Mouse (Mus musculus): ENCODE results near the gene Tph1.
"Not testable (repeated sequence)": the region's sequence is repeated elsewhere in the genome, so short reads cannot be mapped to it uniquely, and the experiment has no call there.

Gene Tph1

DNA sequence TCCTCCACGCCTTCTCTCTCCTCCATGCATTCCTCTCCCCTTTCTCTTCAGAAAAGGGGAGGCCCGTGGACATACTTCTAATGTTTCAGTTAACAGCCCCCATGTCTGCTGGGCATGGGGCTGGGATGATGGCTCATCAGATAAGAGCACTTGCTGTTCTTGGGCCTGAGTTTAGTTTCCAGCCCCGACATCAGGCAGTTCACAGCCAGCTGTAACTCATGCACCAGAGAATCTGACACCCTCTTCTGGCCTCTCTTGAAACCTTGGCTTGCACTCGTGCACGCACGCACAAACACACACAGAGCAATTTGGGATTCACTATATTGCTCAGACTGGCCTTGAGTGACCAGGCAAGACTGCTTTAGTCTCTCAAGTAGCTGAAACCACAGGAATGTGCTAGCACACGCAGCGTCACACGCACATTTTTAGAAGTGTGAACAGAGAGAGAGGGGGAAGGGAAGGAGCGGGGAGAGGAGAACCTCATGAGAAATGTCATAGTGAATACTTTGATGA lies at the start of gene Tph1:
Gene Tph1 (minus strand): TSS at position 378 of the 513 bp plus-strand sequence.
- no peak for DNase-seq (ENCODE audit: low read depth, low spot score)

DNA sequence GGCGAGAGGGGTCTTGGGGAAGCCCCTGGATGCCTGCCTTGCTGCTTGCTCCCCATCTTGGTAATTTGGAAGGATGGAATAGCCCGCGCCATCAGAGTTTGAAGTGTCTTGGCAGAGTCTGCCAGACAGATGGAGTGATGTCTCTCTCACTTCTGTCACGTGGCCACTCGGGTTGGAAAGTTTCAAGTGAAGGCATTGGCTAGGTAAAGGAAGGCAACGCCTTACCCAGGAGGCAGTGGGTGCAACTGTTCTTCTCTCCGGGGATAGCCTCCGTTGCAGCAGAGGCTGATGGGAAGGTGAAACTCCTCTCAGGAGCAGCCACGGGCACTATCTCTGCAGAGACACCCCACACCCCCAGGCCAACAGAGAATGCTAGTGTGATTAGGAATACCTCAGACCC lies 48.1 kb upstream of the Tph1 start:
- no peak for DNase-seq (ENCODE audit: low read depth, low spot score)

DNA sequence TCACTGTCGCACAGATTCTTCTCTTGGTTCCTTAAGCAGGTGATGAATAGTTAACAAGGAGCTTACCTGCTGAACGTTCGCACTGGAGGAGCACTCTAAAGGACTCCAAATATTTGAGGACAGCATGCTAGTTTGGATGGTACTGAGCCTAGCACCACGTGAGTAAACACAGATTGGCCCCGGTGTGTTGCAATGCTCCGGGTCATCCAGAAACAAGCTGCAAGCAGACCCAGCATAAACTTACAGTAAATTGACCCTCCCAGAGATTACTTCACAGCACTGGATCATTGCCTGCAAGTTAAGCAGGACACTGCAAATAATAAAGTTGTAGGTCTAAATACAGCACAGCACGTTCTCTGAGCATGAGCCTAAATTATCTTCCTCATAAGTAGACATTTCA lies 47.2 kb upstream of the Tph1 start:
- no peak for DNase-seq (ENCODE audit: low read depth, low spot score)

DNA sequence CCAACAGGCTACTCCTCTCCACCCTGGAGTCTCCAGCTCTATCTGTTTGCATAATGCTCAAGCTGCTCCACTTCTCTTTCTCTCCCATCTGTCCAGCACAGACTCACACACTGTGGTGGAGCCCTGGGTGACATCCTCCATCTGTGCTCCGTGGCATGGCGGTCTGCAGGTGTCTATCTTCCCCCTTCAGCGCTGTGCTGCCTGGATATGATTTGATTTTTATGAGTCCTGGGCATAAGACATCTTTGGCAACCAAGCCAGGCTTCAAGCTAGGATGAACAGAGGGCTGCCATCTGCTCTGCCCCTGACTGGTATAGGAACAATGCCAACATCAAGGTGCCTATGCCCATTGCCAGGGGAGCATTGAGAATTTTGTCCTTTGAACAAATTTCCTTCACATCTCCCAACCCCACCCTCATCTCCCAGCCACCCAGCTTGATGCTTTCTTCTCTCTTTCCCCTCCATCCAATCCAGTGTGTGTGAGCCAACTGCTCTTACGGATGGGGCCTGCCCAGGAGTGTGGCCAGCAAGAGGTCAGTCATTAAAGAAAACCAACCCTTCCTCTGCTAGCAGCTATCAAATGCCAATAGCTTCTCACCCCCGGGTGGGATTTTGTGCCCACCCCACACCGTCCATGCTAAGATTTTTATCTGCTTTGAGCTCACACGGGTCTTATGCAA lies 46.4 kb upstream of the Tph1 start:
- DNase-seq (ENCODE audit: low read depth, low spot score), result no peak

DNA sequence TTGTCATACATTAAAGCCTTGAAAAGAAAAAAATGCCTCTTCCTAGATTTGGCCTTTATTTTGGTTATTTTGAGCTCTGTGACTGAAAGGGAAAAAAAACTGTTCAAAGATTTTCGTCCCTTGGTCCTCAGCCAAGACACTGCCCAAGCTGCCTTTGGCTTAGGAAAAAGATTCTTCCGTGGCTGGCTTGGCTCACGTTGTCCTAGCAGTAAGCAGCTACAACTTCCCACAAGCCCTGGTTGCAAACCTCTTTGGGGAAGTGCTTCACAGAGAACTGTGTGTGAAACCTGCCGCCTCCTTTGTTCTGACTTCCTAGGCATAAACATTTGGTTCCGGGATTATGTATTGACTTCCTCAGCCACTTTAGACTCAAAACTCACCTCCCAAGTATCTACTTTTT lies 44.6 kb upstream of the Tph1 start:
- no peak for DNase-seq (ENCODE audit: low read depth, low spot score)

DNA sequence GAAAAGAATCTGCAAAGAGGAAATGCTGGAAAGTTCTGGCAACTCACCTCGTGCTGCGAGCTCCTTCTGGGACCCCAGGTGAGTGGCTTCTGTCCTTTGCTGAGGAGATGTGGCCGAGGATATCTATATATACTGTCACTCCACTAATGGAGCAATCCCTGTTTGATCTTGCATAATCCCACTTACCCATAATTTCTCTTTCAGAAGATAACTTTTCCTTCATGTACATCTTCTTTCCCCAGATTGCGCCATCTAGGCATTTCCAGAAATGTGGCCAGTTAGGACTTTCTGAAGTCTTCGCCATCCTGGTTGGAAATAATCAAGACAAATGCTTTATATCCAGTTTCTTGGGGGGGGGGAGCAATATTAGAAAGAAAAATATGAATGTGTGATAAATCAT lies 43.3 kb upstream of the Tph1 start, which contains the start of gene Saa3:
Gene Saa3 (minus strand): TSS at position 101 of the 400 bp plus-strand sequence.
- no peak for DNase-seq (ENCODE audit: low read depth, low spot score)

DNA sequence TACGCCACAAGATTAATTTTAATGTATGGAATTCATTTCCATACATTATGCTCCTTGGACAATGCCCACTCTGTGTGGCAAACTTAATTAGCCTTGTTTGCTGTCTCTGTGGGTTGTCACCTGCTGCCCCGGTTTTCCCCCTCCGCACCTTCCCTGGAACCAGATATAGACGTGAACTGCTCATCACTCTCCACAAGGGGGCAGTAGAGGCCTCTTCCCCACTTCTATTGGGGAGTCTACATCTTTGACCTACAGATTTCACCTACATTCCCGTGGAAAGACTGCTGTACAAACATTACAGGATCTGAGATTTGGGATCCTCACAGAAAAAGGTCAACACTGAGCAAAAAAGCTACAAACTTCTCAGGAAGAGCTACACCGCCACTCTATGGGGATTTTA lies 42.2 kb upstream of the Tph1 start:
- no peak for DNase-seq (ENCODE audit: low read depth, low spot score)

DNA sequence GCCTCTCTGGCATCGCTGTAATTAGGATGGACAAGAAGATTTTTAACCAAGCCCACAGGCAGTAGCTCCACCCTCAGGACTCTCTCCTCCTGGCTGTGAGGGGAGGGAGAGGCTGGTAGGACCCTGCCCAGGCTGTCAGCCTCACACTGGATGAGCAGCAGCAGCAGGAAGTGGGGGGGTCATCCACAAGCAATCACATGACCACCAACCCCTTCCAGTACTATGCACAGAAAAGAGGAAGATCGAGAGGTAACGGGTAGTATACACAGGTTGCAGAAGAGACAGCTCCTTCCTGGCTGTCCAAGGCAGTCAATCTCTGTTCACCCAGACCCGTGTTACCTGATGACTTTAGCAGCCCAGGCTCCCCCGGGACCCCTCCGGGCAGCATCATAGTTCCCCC lies 39.9 kb upstream of the Tph1 start:
- DNase-seq (ENCODE audit: low read depth, low spot score), result no peak

DNA sequence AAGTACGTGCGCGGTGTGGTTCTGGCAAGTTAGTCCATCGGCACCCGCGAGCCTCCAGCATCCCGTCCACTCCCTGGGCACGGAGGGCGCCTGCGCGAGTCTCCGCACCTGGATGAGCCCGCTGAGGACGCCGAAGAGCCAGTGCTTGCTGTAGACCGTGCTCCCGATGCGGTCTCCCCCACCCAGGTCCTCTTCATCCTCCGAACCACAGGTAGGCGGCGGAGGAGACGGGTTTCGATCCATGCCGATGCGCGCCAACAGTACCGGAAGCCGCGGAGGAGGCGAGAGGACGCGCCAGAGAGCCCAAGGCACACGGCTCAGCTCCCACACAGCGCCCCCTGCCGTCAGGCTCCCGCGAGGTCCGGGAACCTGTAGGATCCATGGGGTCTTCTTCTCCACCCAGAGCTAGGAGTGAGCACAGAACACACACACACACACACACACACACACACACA lies 38.1 kb upstream of the Tph1 start, which contains the start of gene Saal1:
Gene Saal1 (minus strand): TSS at position 291 of the 455 bp plus-strand sequence.
- DNase-seq (ENCODE audit: low read depth, low spot score), result peak; percentile 86

DNA sequence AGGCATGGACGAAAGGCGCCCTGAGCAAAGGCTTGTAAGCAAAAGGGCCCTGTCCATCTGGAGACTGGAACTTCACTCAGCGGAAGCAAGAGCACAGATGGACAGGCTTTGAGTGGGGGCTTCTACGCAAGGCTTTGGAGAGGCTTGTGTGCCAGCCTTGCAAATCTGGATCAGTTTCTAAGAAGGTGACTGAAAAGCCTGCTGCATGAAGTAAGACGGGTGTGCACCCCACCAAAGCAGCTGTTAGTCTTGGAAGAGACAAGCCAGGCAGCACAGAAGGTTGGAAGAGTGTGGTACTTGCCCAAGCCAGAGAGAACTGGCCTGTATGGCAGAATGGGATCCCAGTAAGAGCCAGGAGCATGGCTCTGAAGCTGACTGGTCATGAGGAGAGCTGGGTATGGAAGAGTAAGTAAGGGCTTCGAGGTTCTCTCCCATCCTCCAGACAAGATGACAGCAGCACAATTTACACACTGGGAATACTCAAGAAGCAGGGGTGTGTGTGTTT lies 28.2 kb upstream of the Tph1 start:
- DNase-seq (ENCODE audit: low read depth, low spot score), result no peak

DNA sequence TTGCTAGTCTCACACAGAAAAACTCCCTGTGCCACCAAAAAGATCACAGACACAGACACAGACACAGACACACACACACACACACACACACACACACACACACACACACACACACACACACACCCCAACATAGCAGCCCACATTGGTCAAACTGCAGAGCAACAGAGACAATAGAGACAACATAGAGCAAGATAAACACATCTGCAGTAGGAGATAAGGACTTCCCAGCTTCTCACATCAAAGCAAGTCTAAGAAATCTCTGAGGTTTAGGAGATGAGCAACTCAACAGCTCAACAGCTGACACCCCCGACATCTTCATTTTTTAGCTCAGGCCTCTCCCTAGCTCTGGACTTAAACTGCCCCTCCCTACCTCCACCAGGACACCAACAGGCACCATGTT lies 24.4 kb upstream of the Tph1 start:
- no peak for DNase-seq (ENCODE audit: low read depth, low spot score)

DNA sequence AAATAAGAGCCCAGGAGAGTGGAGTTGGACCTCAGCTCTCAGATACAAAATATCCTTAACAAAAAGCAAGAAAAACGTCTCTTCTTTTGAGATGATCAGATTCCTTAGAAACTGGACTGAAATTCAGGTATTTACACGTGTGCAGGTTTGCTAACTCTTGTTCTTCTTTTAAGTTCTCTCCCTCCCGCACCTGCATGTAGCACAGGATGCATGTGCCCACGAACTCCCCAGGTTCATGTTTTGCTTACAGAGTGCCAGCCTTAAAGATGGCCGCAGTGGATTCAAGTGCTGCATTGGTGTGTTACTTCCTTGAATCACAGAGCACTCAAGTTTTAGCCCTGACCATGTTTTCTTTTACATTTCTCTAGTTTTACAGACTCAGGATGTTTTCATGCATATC lies 14.5 kb upstream of the Tph1 start:
- no peak for DNase-seq (ENCODE audit: low read depth, low spot score)

DNA sequence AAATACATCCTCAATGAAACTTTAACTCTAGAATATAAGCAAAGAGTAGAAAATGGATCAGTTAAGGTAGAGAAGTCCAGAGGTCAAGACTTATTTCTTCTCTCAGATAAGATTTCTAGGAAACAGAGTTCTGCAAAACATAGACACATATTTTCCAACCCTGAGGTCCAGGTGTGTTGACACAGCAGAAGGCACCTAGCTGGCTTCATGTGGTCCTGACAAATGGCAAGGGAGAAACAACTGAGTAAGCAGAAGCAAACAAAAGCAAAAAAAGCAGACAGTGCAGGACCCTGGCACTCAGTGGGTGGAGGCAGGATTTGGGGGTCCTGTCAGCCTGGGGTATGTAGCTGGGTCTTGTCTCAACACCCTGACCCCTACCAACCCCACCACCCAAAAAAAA lies 8.4 kb upstream of the Tph1 start:
- no peak for DNase-seq (ENCODE audit: low read depth, low spot score)

DNA sequence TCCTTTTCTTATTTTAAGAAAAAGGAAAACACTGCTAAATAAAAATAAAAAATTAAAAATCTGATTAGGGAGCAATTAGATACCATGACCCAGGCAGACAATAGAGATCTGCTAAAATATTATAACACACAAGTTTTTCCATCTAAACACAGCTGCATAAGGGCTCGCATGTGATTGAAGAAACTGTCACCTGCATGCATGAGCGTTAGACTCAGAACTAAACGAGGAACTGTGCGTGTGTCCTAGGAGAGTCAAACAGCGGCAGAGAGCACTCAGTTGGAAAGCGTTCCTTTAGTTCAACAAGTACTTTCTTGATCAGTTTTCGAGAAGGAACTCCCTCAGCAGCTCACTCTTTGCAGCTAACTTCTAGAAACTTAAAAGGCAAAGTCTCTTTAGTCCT lies 6.7 kb upstream of the Tph1 start:
- not testable (repeated sequence) for DNase-seq (ENCODE audit: low read depth, low spot score)

DNA sequence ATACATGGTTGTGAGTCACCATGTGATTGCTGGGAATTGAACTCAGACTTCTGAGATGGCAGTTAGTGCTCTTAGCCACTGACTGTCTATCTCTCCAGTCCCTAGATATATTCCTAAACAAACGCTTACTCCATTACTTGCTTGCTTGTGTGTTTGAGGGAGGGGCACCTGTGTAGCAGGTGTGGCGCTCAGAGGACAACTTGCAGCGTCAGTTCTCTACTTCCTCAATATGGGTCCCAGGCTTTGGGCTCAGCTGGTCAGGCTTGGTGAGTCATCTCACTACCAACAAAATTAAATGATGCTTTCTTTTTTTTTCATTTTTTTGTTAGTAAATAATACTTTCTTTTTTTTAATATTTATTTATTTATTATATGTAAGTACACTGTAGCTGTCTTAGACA lies 6.1 kb upstream of the Tph1 start:
- DNase-seq (ENCODE audit: low read depth, low spot score), result no peak

DNA sequence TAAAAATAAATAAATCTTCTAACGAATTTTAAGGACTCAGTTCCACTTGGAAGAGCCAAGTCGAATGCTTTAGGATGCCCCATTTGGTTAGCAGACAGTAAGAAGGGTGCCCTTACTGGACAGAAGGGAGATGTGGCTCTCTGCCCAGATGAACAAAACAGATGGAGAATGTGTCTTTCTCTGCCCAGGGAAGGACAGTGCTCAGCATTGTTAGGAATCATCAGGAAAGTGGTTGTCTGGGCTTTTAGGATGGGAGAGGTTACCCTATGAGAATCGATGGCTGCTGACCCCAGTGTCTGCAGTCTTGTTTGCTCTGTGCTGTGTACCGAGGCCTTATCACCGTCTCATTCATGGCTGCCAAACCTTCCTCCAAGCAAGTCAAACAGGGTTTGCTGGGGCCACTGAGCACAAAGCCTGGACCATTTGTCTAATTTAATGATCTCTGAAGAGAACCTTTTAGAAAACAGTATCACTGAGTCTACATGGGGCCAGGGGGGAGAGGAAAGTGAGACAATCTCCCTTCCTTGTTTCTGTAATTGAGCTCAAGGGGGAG lies 4.5 kb upstream of the Tph1 start:
- DNase-seq (ENCODE audit: low read depth, low spot score), result no peak

DNA sequence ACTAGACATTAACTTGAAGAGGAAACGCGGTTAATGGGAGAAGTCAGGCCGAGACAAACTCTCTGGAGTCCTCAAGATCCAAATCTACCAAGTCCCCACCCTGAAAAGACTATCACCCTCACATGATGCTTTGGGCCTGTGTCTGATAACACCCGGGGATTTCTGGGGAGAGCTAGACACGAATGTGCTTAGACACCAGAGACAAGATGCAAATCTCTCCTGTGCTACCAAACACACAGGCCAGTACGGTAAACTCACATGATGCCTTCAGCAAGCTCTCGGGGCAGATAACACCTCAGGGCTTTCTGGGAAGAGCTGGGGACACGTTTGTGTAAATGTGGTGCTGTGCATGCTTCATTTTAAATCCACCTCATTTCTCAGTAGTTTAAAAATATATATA lies 3.5 kb upstream of the Tph1 start:
- DNase-seq (ENCODE audit: low read depth, low spot score), result no peak

DNA sequence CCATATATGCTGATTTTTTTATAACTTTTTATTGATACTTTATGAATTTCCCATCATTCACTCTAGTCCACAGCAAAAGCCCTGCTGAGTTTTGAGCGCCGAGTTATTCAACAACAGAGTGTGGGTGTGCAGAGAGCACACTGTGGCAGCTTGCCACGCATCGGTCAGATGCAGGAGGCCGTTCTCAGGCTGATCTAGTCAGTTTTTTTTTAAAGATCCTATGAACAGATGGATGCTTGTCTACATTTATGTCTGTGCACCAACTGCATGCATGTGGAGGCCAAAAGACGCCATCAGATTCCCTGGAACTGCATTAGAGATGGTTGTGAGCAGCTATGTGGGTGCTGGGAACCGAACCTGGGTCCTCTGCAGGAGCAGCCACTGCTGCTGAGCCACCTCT lies 2.7 kb upstream of the Tph1 start:
- DNase-seq (ENCODE audit: low read depth, low spot score), result no peak

DNA sequence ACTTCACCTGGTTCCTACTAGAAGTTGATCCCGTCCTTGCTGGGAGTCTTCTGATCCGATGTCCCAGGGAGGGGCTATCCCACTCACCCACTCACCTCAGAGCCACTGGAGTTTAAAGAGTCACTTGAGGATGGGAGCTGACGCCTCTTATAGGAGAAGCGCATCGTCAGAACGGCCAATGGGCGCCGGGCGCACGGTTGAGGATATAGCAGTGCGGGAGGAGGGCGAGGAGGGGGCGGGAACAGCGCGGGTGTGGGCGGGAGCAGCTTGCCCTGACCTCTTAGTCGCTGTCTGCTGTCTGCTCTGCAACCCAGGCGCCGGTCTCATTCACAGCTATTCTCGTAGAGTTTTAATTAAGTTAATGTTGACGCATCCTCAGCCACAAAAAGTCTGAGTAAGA lies 5.1 kb downstream of the Tph1 start:
- DNase-seq (ENCODE audit: low read depth, low spot score), result no peak

DNA sequence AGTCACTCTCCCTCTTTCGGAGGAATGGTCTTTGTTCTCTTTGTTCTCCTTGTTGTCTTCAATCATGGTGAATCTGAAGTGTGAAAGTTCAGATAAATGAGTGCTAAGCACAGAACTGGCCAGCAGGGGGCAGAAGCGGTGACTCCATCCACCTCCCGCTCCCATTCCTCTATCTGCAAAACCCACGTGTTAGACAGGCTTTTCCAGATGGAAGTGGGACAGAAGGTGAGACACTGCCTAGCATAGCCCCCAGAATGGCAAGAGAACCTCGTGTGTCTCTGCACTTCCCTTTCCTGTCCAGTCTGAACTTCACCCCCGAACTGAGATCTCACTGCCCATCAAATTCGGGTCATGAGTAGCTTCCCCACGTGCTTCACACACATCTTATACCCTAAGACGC lies 7.1 kb downstream of the Tph1 start:
- DNase-seq (ENCODE audit: low read depth, low spot score), result no peak

DNA sequence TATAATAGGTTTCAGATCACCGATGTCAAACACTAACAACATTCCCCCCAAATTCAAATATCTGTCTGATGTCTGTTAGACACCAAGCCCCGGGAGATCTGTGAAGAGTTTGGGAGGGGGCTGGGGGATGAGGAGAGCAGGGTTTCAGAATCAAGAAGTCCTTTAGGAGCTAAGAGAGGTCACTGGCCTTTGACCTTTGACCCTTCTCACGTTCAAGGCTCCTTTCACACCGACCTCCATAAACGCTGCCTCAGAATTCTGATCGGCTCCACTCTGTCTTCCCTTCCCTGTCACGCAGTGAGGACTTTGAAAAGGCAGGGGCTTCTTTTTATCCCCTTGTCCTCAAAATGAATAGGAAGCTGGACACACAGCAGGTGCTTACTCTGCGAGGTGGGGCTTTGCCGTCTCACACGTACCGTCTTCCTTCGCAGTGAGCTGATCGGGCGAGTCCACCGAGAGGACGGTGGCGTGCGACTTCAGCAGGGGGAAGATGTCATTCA lies 10.7 kb downstream of the Tph1 start:
- no peak for DNase-seq (ENCODE audit: low read depth, low spot score)

DNA sequence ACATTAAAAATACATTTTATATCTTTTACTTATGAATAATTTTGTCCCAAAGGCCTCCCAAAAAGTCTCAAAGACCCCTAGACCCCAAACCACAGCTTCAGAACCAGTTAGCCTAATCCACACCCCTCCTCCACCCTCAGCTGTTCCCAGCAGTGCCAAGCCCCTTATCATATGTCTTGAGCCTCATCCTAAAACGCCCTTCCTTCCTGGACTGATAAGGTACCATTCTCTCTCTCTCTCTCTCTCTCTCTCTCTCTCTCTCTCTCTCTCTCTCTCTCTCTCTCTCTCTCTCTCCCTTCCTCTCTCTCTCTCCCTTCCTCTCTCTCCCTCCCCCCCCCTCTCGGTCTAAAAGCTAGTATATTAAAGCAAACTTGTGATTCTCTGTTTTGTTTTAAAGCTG lies 20.1 kb downstream of the Tph1 start:
- DNase-seq (ENCODE audit: low read depth, low spot score), result no peak

DNA sequence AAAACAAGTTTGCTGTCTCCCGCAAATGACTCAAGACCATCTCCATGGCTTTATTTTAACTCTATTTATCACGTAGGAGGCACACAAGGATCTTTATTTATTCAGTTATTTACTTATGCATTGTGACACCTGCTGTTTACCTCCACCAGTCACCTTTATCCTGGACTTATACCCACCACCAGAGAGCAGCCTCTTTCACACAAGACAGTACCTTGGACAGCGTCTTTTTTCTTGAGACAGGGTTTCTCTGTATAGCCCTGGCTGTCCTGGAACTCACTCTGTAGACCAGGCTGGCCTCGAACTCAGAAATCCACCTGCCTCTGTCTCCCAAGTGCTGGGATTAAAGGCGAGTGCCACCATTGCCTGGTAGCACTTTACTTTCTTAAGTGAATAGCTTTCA lies 22.1 kb downstream of the Tph1 start:
- not testable (repeated sequence) for DNase-seq (ENCODE audit: low read depth, low spot score)
